Mouse (Mus musculus) ZHBTc4 (cell line): ENCODE measurements around the gene Hist2h2ab.
"Not testable (repeated sequence)": the region's sequence is repeated elsewhere in the genome, so short reads cannot be mapped to it uniquely, and the experiment has no call there.

Experiments
- DNase-seq: peaks from one replicate; pipeline ENCODE4 v3.0.0-alpha.2; 2011; ENCODE audit warnings: low read depth, low spot score

The Hist2h2ab gene

GRCm38 (mm10) chr3:96197129-96197749 lies 22.4 kb upstream of the Hist2h2ab start:
- DNase-seq, result peak; percentile 93

- DNase-seq, result peak; percentile 49
These were observed 21.5 kb upstream of the Hist2h2ab start for GRCm38 (mm10) chr3:96198181-96198580.

- not testable (repeated sequence) for DNase-seq
These were observed 20.9 kb upstream of the Hist2h2ab start for GRCm38 (mm10) chr3:96198601-96199251.

GRCm38 (mm10) chr3:96199731-96200130 lies 19.9 kb upstream of the Hist2h2ab start:
- no peak for DNase-seq

GRCm38 (mm10) chr3:96207819-96208218 lies 11.8 kb upstream of the Hist2h2ab start:
- DNase-seq, result no peak

GRCm38 (mm10) chr3:96209242-96209641 lies 10.4 kb upstream of the Hist2h2ab start:
- peak; percentile 52 for DNase-seq

- DNase-seq, result peak; percentile 60
These were observed 449 bp upstream of the Hist2h2ab start for GRCm38 (mm10) chr3:96219191-96219641.

- peak; percentile 75 for DNase-seq
These were observed 583 bp downstream of the Hist2h2ab start for GRCm38 (mm10) chr3:96220131-96220764.

- DNase-seq, result peak; percentile 91
These were observed 1.3 kb downstream of the Hist2h2ab start, which contains the start of the genes Hist2h2ac and Hist2h2be for GRCm38 (mm10) chr3:96220765-96221639. Hist2h2ac (minus strand) TSS chr3:96220880. Hist2h2be (plus strand) TSS chr3:96221119.

GRCm38 (mm10) chr3:96221640-96222038 lies 2.0 kb downstream of the Hist2h2ab start:
- DNase-seq, result no peak

GRCm38 (mm10) chr3:96222774-96223173 lies 3.1 kb downstream of the Hist2h2ab start:
- DNase-seq, result no peak

- no peak for DNase-seq
These were observed 5.8 kb downstream of the Hist2h2ab start for GRCm38 (mm10) chr3:96225421-96225820.

- peak; percentile 19 for DNase-seq
These were observed 7.3 kb downstream of the Hist2h2ab start for GRCm38 (mm10) chr3:96226695-96227648.

- no peak for DNase-seq
These were observed 9.2 kb downstream of the Hist2h2ab start for GRCm38 (mm10) chr3:96228828-96229227.

- no peak for DNase-seq
These were observed 10.7 kb downstream of the Hist2h2ab start for GRCm38 (mm10) chr3:96230404-96230803.

- no peak for DNase-seq
These were observed 11.5 kb downstream of the Hist2h2ab start for GRCm38 (mm10) chr3:96230910-96231757.

GRCm38 (mm10) chr3:96231758-96232120 lies 12.1 kb downstream of the Hist2h2ab start:
- DNase-seq, result no peak

GRCm38 (mm10) chr3:96234914-96235313 lies 15.2 kb downstream of the Hist2h2ab start:
- no peak for DNase-seq

GRCm38 (mm10) chr3:96235836-96236235 lies 16.2 kb downstream of the Hist2h2ab start:
- no peak for DNase-seq
